10 mouse cellular contexts compared by ENCODE assay signal in the genomic region with DNA sequence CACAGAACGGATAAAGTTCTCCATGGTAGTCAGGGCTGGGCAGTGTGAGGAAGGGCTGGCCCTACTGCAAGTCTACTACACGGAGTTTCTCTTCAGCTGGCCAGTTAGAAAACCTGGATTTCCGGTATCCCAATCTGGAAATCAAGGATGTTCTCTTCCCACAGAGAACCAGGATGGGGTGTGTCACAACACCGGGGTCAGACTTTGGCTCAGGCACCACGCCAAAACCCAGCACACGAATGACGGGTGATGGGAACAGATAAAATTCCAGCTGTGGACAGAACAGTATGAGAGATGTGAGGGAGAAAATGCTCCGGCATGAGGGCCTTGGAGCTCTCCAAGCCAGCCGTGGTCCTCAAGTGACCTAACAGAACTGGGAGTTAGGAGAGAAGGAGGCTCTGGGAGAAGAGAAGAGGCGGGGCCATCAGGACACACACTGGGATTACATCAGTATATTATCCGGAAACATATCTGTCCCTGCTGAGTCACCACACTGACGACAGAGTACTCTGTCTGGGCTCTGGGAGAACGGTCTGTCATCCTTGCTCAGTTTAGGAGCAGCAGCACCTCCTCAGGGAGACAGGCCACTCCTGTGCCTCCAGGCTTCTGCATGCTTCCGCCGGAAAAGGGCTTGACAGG.
DNase-seq lines count a peak whose midpoint lies in the region; ATAC-seq and TF ChIP-seq lines count a peak whose summit lies in the region.
"Had no signal": no experiment of that assay in that cellular context is flagged by ENCODE, and none has a peak within 500 bp of the region (broad histone marks: within the 10 kb centered on the region; RNA-seq: fewer than 3 reads in every experiment).

No protein-coding gene starts in this region.

- no peak overlapping the region for H3K4me2 ChIP-seq in heart, embryonic 11.5 days
- H3K4me2 ChIP-seq: heart, embryonic 13.5 days had no signal

- H3K9ac ChIP-seq in heart, embryonic 11.5 days (ENCODE audit: low read depth, low read length) = no peak overlapping the region
- H3K9ac ChIP-seq: heart, embryonic 13.5 days had no signal

- H3K9me3 ChIP-seq in heart, embryonic 11.5 days (replicated peaks; ENCODE audit: control insufficient read depth, low read length) = no peaks in the 10 kb centered on the region
- H3K9me3 ChIP-seq: heart, embryonic 13.5 days had no signal

- H3K4me1 ChIP-seq in heart, embryonic 11.5 days (ENCODE audit: control insufficient read depth, insufficient read depth, low read length) = peaks cover 17% of the 10 kb centered on the region
- H3K4me1 ChIP-seq in lung, adult 2 months (ENCODE audit: control insufficient read depth, insufficient read depth, low read length) = peaks cover 29% of the 10 kb centered on the region

- H3K79me3 ChIP-seq in C2C12 (ENCODE audit: low read depth) = no peaks in the 10 kb centered on the region

- H3K27me3 ChIP-seq in heart, embryonic 11.5 days (ENCODE audit: control insufficient read depth, insufficient read depth, low read length) = no peaks in the 10 kb centered on the region
- H3K27me3 ChIP-seq in C2C12 (ENCODE audit: control insufficient read depth, insufficient read depth, insufficient read length) = no peaks in the 10 kb centered on the region
- H3K27me3 ChIP-seq: heart, embryonic 13.5 days had no signal

- DNase-seq in heart, adult 11 months = peak; percentile 98
- peak; percentile 85 for DNase-seq in heart, adult 8-10 months (ENCODE audit: low spot score)
- DNase-seq in lung, adult 2 months = peak; percentile 43
- DNase-seq in thymus, adult 18-20 months = no peak
- no peak for DNase-seq in cerebellum, postnatal 10 days
- DNase-seq: liver had no signal

- no peak; the same call in 1 of the 2 replicates for TF ChIP-seq POLR2A in lung, adult 2 months (IDR thresholded peaks at IDR 0.05; ENCODE audit: borderline replicate concordance, extremely low read depth, low read depth, low read length)

- TF ChIP-seq CTCF in C2C12 (IDR thresholded peaks at IDR 0.05; ENCODE audit: control insufficient read depth, insufficient read depth, insufficient read length) = no peak
- no peak for TF ChIP-seq CTCF in lung, adult 2 months (IDR thresholded peaks at IDR 0.05; ENCODE audit: insufficient read depth, low read length)

- ATAC-seq in heart, embryonic 11.5 days (replicated peaks; ENCODE audit: insufficient number of reproducible peaks, low FRiP score, low TSS enrichment) = no peak
- ATAC-seq in CD4-positive, CD25-positive, alpha-beta regulatory T cell, adult 4 months = no peak

- no peaks in the 10 kb centered on the region for H3K36me3 ChIP-seq in heart, embryonic 11.5 days (ENCODE audit: control insufficient read depth, insufficient read depth, low read length)
- H3K36me3 ChIP-seq in C2C12 (ENCODE audit: control insufficient read depth, insufficient read depth) = no peaks in the 10 kb centered on the region
- H3K36me3 ChIP-seq: heart, embryonic 13.5 days had no signal

- no peaks in the 10 kb centered on the region for H3K79me2 ChIP-seq in C2C12 (ENCODE audit: control insufficient read depth, insufficient read depth)

- H3ac ChIP-seq in C2C12 (ENCODE audit: control insufficient read depth, insufficient read length, low read depth) = peak overlapping the region; percentile 20

- 48% methylated on average over 15 of the region's 15 CpGs for WGBS in heart, embryonic 11.5 days (ENCODE audit: insufficient replicate concordance)
- 37% methylated on average over 15 of the region's 15 CpGs for WGBS in lung, adult 2 months

- H3K27ac ChIP-seq in heart, embryonic 11.5 days (ENCODE audit: low read depth, low read length) = no peak overlapping the region
- H3K27ac ChIP-seq: heart, embryonic 13.5 days had no signal

- H3K4me3 ChIP-seq in heart, embryonic 11.5 days (ENCODE audit: low read depth, low read length) = no peak overlapping the region
- no peak overlapping the region for H3K4me3 ChIP-seq in C2C12 (ENCODE audit: insufficient read depth, poor library complexity, severe bottlenecking)
- no peak overlapping the region for H3K4me3 ChIP-seq in lung, adult 2 months (replicated peaks; ENCODE audit: extremely low read depth, low read depth, low read length)
- H3K4me3 ChIP-seq: heart, embryonic 13.5 days had no signal

TF ChIP-seq in C2C12, 6 proteins besides CTCF, POLR2A, EP300 and RAD21:
- TF ChIP-seq MYOG (IDR thresholded peaks at IDR 0.05; ENCODE audit: control insufficient read depth, extremely low read depth, insufficient read length) (no peak), CEBPB (IDR thresholded peaks at IDR 0.05; ENCODE audit: low read depth) (no peak), MAX (IDR thresholded peaks at IDR 0.05) (no peak), USF1 (IDR thresholded peaks at IDR 0.05; ENCODE audit: low read depth) (no peak), FOSL1 (IDR thresholded peaks at IDR 0.05; ENCODE audit: insufficient read depth, low read length, poor library complexity, severe bottlenecking) (no peak), MYOD1 (IDR thresholded peaks at IDR 0.05; ENCODE audit: control insufficient read depth, insufficient read length, low read depth) (no peak)

Comparison
In these comparisons a context has a peak if more than half of its experiments do, and no peak if none do; other contexts are left out.
1. DNase-seq: peak in heart, adult 11 months (single experiment), heart, adult 8-10 months (single experiment) and lung, adult 2 months (single experiment); none in thymus, adult 18-20 months (0 of 2) and cerebellum, postnatal 10 days (0 of 2).